Mouse (Mus musculus) embryonic facial prominence, embryonic 11.5 days (tissue): Measurements from ENCODE around the gene Tcp11l2. TPM values are rescaled to one million over a fixed set of nuclear protein-coding genes. Genes with fewer than 3 reads are reported as not detected.

Source experiments
- ATAC-seq: fragments of 200-750 bp; cut with Nextera tagmentation; replicated peaks from 2 replicates; pipeline ENCODE4 v1.8.0; 2017; ENCODE audit warnings: low read depth; ENCODE audit not compliant: insufficient number of reproducible peaks, low FRiP score, low TSS enrichment
- DNase-seq: peaks from one replicate; pipeline ENCODE4 v3.0.0-alpha.2; 2015; ENCODE audit warnings: low spot score
- H3K27ac ChIP-seq: fragments of 300-500 bp; sonication (generic); replicated peaks from 2 replicates; pipeline ENCODE4 v1.5.1; 2014; ENCODE audit warnings: mild to moderate bottlenecking, low read depth, low read length, control low read depth
- H3K27me3 ChIP-seq: fragments of 300-500 bp; sonication (generic); 2 replicates; pipeline ENCODE4 v1.6.1; 2014; ENCODE audit warnings: mild to moderate bottlenecking, low read length, moderate library complexity, mixed read lengths; ENCODE audit not compliant: control insufficient read depth, insufficient read depth
- H3K36me3 ChIP-seq: fragments of 300-500 bp; sonication (generic); replicated peaks from 2 replicates; pipeline ENCODE4 v1.6.1; 2014; ENCODE audit warnings: low read depth, mild to moderate bottlenecking, low read length, moderate library complexity, mixed read lengths; ENCODE audit not compliant: control insufficient read depth, insufficient read depth
- H3K4me1 ChIP-seq: fragments of 300-500 bp; sonication (generic); 2 replicates; pipeline ENCODE4 v1.6.1; 2014; ENCODE audit warnings: low read length, mixed read lengths; ENCODE audit not compliant: control insufficient read depth, insufficient read depth
- H3K4me2 ChIP-seq: fragments of 300-500 bp; sonication (generic); 2 replicates; pipeline ENCODE4 v1.6.1; 2014; ENCODE audit warnings: low read depth, mild to moderate bottlenecking, control low read depth, low read length, moderate library complexity
- H3K4me3 ChIP-seq: fragments of 300-500 bp; sonication (generic); 2 replicates; pipeline ENCODE4 v1.5.1; 2014; ENCODE audit warnings: low read depth, low read length, control low read depth
- H3K9ac ChIP-seq: fragments of 300-500 bp; sonication (generic); replicated peaks from 2 replicates; pipeline ENCODE4 v1.6.1; 2014; ENCODE audit warnings: mild to moderate bottlenecking, control low read depth, low read length
- H3K9me3 ChIP-seq: fragments of 300-500 bp; sonication (generic); replicated peaks from 2 replicates; pipeline ENCODE4 v1.6.1; 2016; ENCODE audit warnings: mild to moderate bottlenecking, low read length, inconsistent platforms, mixed read lengths; ENCODE audit not compliant: control insufficient read depth
- WGBS: fragments of 180-500 bp; shearing (Covaris S2); extraction: QIAGEN DNeasy Blood & Tissue Kit; methylation state at CpG from one replicate; pipeline ENCODE4 v1.1.7; 2014; 5-methylcytosine and 5-hydroxymethylcytosine counted together
- polyA plus RNA-seq: library from polyadenylated mRNA; unstranded; fragments of >200 nt; fragmentation: Nextera tagmentation; extraction: Ambion mirVana; gene quantifications from 2 replicates; pipeline ENCODE4 v1.2.1, GENCODE M21; 2014

The Tcp11l2 gene
- polyA plus RNA-seq, 1 experiment from 2014 or later = 9.7 TPM

- DNase-seq (no peak), ATAC-seq (no peak)
- no peaks in the 10 kb centered on the region for H3K36me3 ChIP-seq
- 76% methylated on average over 2 of the region's 2 CpGs for WGBS
- no peak overlapping the region for H3K9ac ChIP-seq
- no peaks in the 10 kb centered on the region for H3K4me1 ChIP-seq
- H3K4me2 ChIP-seq = no peak overlapping the region
- no peaks in the 10 kb centered on the region for H3K27me3 ChIP-seq
- H3K27ac ChIP-seq = no peak overlapping the region
- H3K4me3 ChIP-seq = no peak overlapping the region
- no peaks in the 10 kb centered on the region for H3K9me3 ChIP-seq
These were observed 35.9 kb downstream of the Tcp11l2 start for GRCm38 (mm10) chr10:84612281-84612680.

GRCm38 (mm10) chr10:84613366-84613765 lies 36.9 kb downstream of the Tcp11l2 start:
- no peak for ATAC-seq

GRCm38 (mm10) chr10:84615076-84615475 lies 38.6 kb downstream of the Tcp11l2 start:
- Histone ChIP-seq H3K27ac (no peak overlapping the region), H3K36me3 (no peaks in the 10 kb centered on the region), H3K4me2 (no peak overlapping the region), H3K9ac (no peak overlapping the region), H3K4me3 (no peak overlapping the region), H3K9me3 (no peaks in the 10 kb centered on the region), H3K27me3 (no peaks in the 10 kb centered on the region), H3K4me1 (no peaks in the 10 kb centered on the region)
- DNase-seq (no peak), ATAC-seq (no peak)
- WGBS = 74% methylated on average over 3 of the region's 3 CpGs

More at GRCm38 (mm10) chr10:84613366-84613765, 36.9 kb downstream of the Tcp11l2 start:
- no peak overlapping the region for H3K4me2 ChIP-seq
- H3K4me3 ChIP-seq = no peak overlapping the region
- WGBS = 85% methylated on average over 8 of the region's 8 CpGs
- H3K36me3 ChIP-seq = no peaks in the 10 kb centered on the region
- H3K27ac ChIP-seq = no peak overlapping the region
- H3K9me3 ChIP-seq = no peaks in the 10 kb centered on the region
- no peak for DNase-seq
- no peaks in the 10 kb centered on the region for H3K27me3 ChIP-seq
- no peak overlapping the region for H3K9ac ChIP-seq
- no peaks in the 10 kb centered on the region for H3K4me1 ChIP-seq

GRCm38 (mm10) chr10:84621826-84622790 lies 45.7 kb downstream of the Tcp11l2 start, which contains the start of gene Polr3b:
Gene Polr3b (plus strand): TSS chr10:84622292.
- DNase-seq (peak; percentile 95), ATAC-seq (peak; percentile 95)
- H3K9me3 ChIP-seq = no peaks in the 10 kb centered on the region
- WGBS = 8% methylated on average over 53 of the region's 53 CpGs
- no peaks in the 10 kb centered on the region for H3K36me3 ChIP-seq
- H3K4me3 ChIP-seq = peak within 1 kb of the TSS; percentile 49
- H3K4me1 ChIP-seq = no peaks in the 10 kb centered on the region
- no peaks in the 10 kb centered on the region for H3K27me3 ChIP-seq
- H3K4me2 ChIP-seq = peak within 1 kb of the TSS; percentile 70
- H3K9ac ChIP-seq = peak within 1 kb of the TSS; percentile 57
- H3K27ac ChIP-seq = peak within 1 kb of the TSS; percentile 80

GRCm38 (mm10) chr10:84631182-84631581 lies 54.8 kb downstream of the Tcp11l2 start:
- H3K4me1 ChIP-seq = no peaks in the 10 kb centered on the region
- H3K36me3 ChIP-seq = no peaks in the 10 kb centered on the region; the same call in 1 of the 2 replicates
- no peak overlapping the region for H3K4me2 ChIP-seq
- H3K9ac ChIP-seq = no peak overlapping the region
- DNase-seq = peak; percentile 63
- H3K9me3 ChIP-seq = no peaks in the 10 kb centered on the region
- 58% methylated on average over 5 of the region's 5 CpGs for WGBS
- H3K27me3 ChIP-seq = no peaks in the 10 kb centered on the region
- ATAC-seq = no peak
- H3K27ac ChIP-seq = no peak overlapping the region
- H3K4me3 ChIP-seq = no peak overlapping the region

GRCm38 (mm10) chr10:84632005-84632404 lies 55.6 kb downstream of the Tcp11l2 start:
- H3K9me3 ChIP-seq = no peaks in the 10 kb centered on the region
- no peak overlapping the region for H3K9ac ChIP-seq
- H3K27me3 ChIP-seq = no peaks in the 10 kb centered on the region
- H3K4me2 ChIP-seq = no peak overlapping the region
- no peak overlapping the region for H3K27ac ChIP-seq
- H3K36me3 ChIP-seq = no peaks in the 10 kb centered on the region; the same call in none of the 2 replicates
- WGBS = 85% methylated on average over 4 of the region's 4 CpGs
- DNase-seq (no peak), ATAC-seq (no peak)
- no peaks in the 10 kb centered on the region for H3K4me1 ChIP-seq
- no peak overlapping the region for H3K4me3 ChIP-seq

GRCm38 (mm10) chr10:84636656-84637055 lies 60.2 kb downstream of the Tcp11l2 start:
- Histone ChIP-seq H3K4me1 (no peaks in the 10 kb centered on the region), H3K36me3 (peaks cover 2% of the 10 kb centered on the region), H3K27me3 (no peaks in the 10 kb centered on the region), H3K9ac (no peak overlapping the region), H3K4me3 (no peak overlapping the region), H3K27ac (no peak overlapping the region), H3K4me2 (no peak overlapping the region), H3K9me3 (no peaks in the 10 kb centered on the region)
- 95% methylated on average over 10 of the region's 10 CpGs for WGBS
- DNase-seq (no peak), ATAC-seq (no peak)

- H3K4me2 ChIP-seq = no peak overlapping the region
- ATAC-seq (no peak), DNase-seq (no peak)
- H3K4me1 ChIP-seq = no peaks in the 10 kb centered on the region
- no peak overlapping the region for H3K27ac ChIP-seq
- no peaks in the 10 kb centered on the region for H3K9me3 ChIP-seq
- H3K36me3 ChIP-seq = peaks cover 2% of the 10 kb centered on the region
- no peak overlapping the region for H3K9ac ChIP-seq
- no peaks in the 10 kb centered on the region for H3K27me3 ChIP-seq
- WGBS = 86% methylated on average over 4 of the region's 4 CpGs
- no peak overlapping the region for H3K4me3 ChIP-seq
These were observed 62.0 kb downstream of the Tcp11l2 start for GRCm38 (mm10) chr10:84638382-84638781.
